Mouse (Mus musculus) ES-Bruce4 (cell line): ENCODE measurements at regions not wholly inside any gene's neighbourhood (a gene's known extent, or its start where the extent isn't known, plus 50 kb on each side); places are given as distances from the start of the nearest gene placed in this dataset.

Experiments
- CTCF ChIP-seq: IDR thresholded peaks from one replicate; pipeline ENCODE4 v1.8.1; 2011; ENCODE audit warnings: low read depth, low read length
- EP300 ChIP-seq: IDR thresholded peaks from 2 replicates; pipeline ENCODE4 v1.6.1; 2011; ENCODE audit warnings: low read depth, low read length; ENCODE audit not compliant: insufficient read depth
- POLR2A ChIP-seq: IDR thresholded peaks from one replicate; pipeline ENCODE4 v1.8.1; 2011; ENCODE audit warnings: low read length; ENCODE audit not compliant: insufficient read depth

DNA sequence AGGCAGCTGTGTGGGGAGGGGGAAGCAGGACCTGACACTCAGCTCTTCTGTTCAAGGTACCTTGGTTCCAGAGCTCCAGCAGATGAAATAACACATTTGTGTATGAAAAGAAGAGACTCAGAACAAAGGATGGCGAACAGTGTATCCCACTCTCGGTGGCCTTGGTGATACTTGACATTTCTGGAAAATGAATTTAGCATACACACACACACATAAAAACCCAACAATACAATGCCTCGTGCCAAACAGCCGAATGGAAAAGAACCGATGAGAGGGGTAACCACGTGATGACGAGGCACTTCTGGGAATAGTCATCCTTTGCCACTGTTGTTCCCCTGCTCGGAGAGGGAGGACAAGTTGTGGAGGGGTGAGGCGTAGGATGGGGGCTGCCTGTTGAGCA is 97.6 kb downstream of the Tmem130 start:
- TF ChIP-seq CTCF (no peak), EP300 (no peak), POLR2A (no peak)
